ENCODE assay signal across 9 mouse cellular contexts in genomic region chr15:91571981-91572380, GRCm38 (mm10). TPM values are rescaled to one million over a fixed set of nuclear protein-coding genes. Genes with fewer than 3 reads are reported as not detected.
DNase-seq lines count a peak whose midpoint lies in the region; ATAC-seq and TF ChIP-seq lines count a peak whose summit lies in the region.
"Had no signal": no experiment of that assay in that cellular context is flagged by ENCODE, and none has a peak within 500 bp of the region (broad histone marks: within the 10 kb centered on the region; RNA-seq: fewer than 3 reads in every experiment).

No protein-coding gene starts in this region.

- H3K27me3 ChIP-seq in heart, embryonic 10.5 days (ENCODE audit: insufficient read depth, poor library complexity, severe bottlenecking) = peaks cover 15% of the 10 kb centered on the region
- H3K27me3 ChIP-seq in E14TG2a.4 (ENCODE audit: insufficient read depth, low read length) = peaks cover 38% of the 10 kb centered on the region
- no peaks in the 10 kb centered on the region for H3K27me3 ChIP-seq in forebrain, postnatal 0 days (ENCODE audit: insufficient read depth, low read length)
- H3K27me3 ChIP-seq in liver, embryonic 16.5 days (ENCODE audit: control insufficient read depth, insufficient read depth, low read depth, low read length) = peaks cover 35% of the 10 kb centered on the region

- H3K4me2 ChIP-seq in forebrain, postnatal 0 days (ENCODE audit: low read depth) = peak overlapping the region; percentile 93
- H3K4me2 ChIP-seq in liver, embryonic 16.5 days (ENCODE audit: low read depth, low read length) = peak overlapping the region; percentile 73; the same call in 1 of the 2 replicates

- peak overlapping the region; percentile 81 for H3K4me3 ChIP-seq in heart, embryonic 10.5 days
- H3K4me3 ChIP-seq in E14TG2a.4 (replicated peaks; ENCODE audit: low read length) = peak overlapping the region; percentile 88
- H3K4me3 ChIP-seq in forebrain, postnatal 0 days (ENCODE audit: low read depth, low read length) = peak overlapping the region; percentile 64
- peak overlapping the region; percentile 58; the same call in 1 of the 2 replicates for H3K4me3 ChIP-seq in liver, embryonic 16.5 days (ENCODE audit: low read depth, low read length)

- H3K9me3 ChIP-seq in heart, embryonic 10.5 days = no peaks in the 10 kb centered on the region
- no peaks in the 10 kb centered on the region for H3K9me3 ChIP-seq in E14TG2a.4 (ENCODE audit: low read length)
- no peaks in the 10 kb centered on the region for H3K9me3 ChIP-seq in forebrain, postnatal 0 days (ENCODE audit: low read length)
- no peaks in the 10 kb centered on the region for H3K9me3 ChIP-seq in liver, embryonic 16.5 days (replicated peaks; ENCODE audit: control insufficient read depth, low read length)

- peak overlapping the region; percentile 84 for H3K27ac ChIP-seq in heart, embryonic 10.5 days
- no peak overlapping the region for H3K27ac ChIP-seq in forebrain, postnatal 0 days (ENCODE audit: low read depth, low read length)
- no peak overlapping the region for H3K27ac ChIP-seq in liver, embryonic 16.5 days (ENCODE audit: low read length)

- 7% methylated on average over 8 of the region's 8 CpGs for WGBS in heart, embryonic 10.5 days
- 7% methylated on average over 8 of the region's 8 CpGs for WGBS in forebrain, postnatal 0 days
- 11% methylated on average over 8 of the region's 8 CpGs for WGBS in liver, embryonic 16.5 days (ENCODE audit: insufficient replicate concordance)

- peak overlapping the region; percentile 84 for H3K9ac ChIP-seq in forebrain, postnatal 0 days
- H3K9ac ChIP-seq in liver, embryonic 16.5 days (ENCODE audit: low read depth, low read length) = no peak overlapping the region

- no peak for DNase-seq in heart, embryonic 10.5 days (ENCODE audit: low spot score)
- no peak for DNase-seq in heart, adult 9 months (ENCODE audit: low spot score in 2 of 2)
- peak; percentile 20 for DNase-seq in forebrain, postnatal 0 days
- DNase-seq in thymus, postnatal 36 days = no peak
- no peak for DNase-seq in urinary bladder, adult 18-20 months (ENCODE audit: low spot score in 2 of 2)
- DNase-seq in left cerebral cortex, adult 18-20 months (ENCODE audit: low spot score in 2 of 2) = no peak

- ATAC-seq in forebrain, postnatal 0 days = no peak
- ATAC-seq in liver, embryonic 16.5 days (ENCODE audit: low read depth) = no peak

- no peaks in the 10 kb centered on the region for H3K36me3 ChIP-seq in heart, embryonic 10.5 days
- no peaks in the 10 kb centered on the region for H3K36me3 ChIP-seq in E14TG2a.4 (ENCODE audit: insufficient read depth, low read length)
- H3K36me3 ChIP-seq in forebrain, postnatal 0 days (ENCODE audit: insufficient read depth) = no peaks in the 10 kb centered on the region
- H3K36me3 ChIP-seq in liver, embryonic 16.5 days (ENCODE audit: control insufficient read depth, insufficient read depth) = no peaks in the 10 kb centered on the region

- H3K4me1 ChIP-seq in heart, embryonic 10.5 days = peaks cover 5% of the 10 kb centered on the region
- peaks cover 15% of the 10 kb centered on the region for H3K4me1 ChIP-seq in E14TG2a.4 (replicated peaks; ENCODE audit: low read depth, low read length)
- 0 out of 2 replicates have a peak, but pooled peaks cover 3% of the 10 kb centered on the region for H3K4me1 ChIP-seq in forebrain, postnatal 0 days (ENCODE audit: insufficient read depth)
- peaks cover 3% of the 10 kb centered on the region; the same call in 1 of the 2 replicates for H3K4me1 ChIP-seq in liver, embryonic 16.5 days (ENCODE audit: control insufficient read depth, low read depth, low read length)

- no peak for TF ChIP-seq CTCF in E14TG2a.4 (conservative IDR thresholded peaks at IDR 0.05; ENCODE audit: low read length)
- TF ChIP-seq CTCF in forebrain, postnatal 0 days (IDR thresholded peaks at IDR 0.05; ENCODE audit: low read depth) = no peak

RNA-seq across cellular contexts. Expression of gene Slc2a13, which starts 1.1 kb away (rescaled TPM):
- 0.80 and 0.90 TPM in 2 replicates for polyA plus RNA-seq in heart, embryonic 10.5 days (2016; fragmentation: Nextera tagmentation; extraction: Ambion mirVana)
- 18.9 and 27.3 TPM in 2 replicates for total RNA-seq in forebrain, postnatal 0 days (2014; rRNA removed)
- 2.1 and 2.7 TPM in 2 replicates for polyA plus RNA-seq in forebrain, postnatal 0 days (2015; fragmentation: Nextera tagmentation; extraction: Ambion mirVana)
- 0.07 and 0.13 TPM in 2 replicates for polyA plus RNA-seq in liver, embryonic 16.5 days (2015; fragmentation: Nextera tagmentation; extraction: Ambion mirVana)
- total RNA-seq in left cerebral cortex, adult 18-20 months (2021) = 100 to 1,000 TPM; 108 to 112 TPM
- total RNA-seq: hematopoietic stem cell, adult 5-6 weeks had no signal
